Mouse (Mus musculus) T-helper 17 cell (primary cell): ENCODE results near the gene Sun3.

Source experiments
- in situ Hi-C, 2 experiments: fragments of 300-600 bp; cut with MboI, MseI; formaldehyde crosslinking; loops; 1 replicate in 1 of 2; 2 replicates in 1 of 2; pipeline ENCODE4 v1.15.1; 2025; ENCODE audit warnings: high pct_unique_total_duplicates in 2 of 2

Gene Sun3

GRCm38 (mm10) chr11:9048703-9049060, at the start of gene Sun3:
Sun3 (minus strand) TSS chr11:9048991.
- in situ Hi-C loops: loop anchor here in 1 of 2 experiments (5.0 kb wide), 1 partner anchor 69 kb away; the partner anchor contains the start of gene Upp1

DNA sequence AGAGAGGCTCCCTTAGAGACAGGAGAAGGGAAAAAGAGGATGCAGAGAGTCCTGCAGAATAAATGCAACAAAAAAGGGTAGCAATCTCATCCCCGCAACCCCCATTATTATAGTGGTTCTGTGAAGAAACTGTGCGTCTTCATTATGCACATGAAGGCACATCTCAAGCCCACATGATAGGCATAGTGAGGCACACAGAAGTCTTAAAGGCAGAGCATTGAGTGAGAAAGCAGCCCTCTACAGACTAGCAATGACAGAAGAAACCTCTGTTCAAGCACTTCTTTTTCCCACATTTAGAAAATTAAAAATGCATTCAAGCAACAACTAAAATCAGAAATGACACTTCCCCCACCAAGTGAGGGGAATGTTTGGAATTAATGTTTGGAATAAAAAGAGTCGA, 27.7 kb upstream of the Sun3 start:
- in situ Hi-C loops: no loop called here

GRCm38 (mm10) chr11:9060484-9060883, 11.7 kb upstream of the Sun3 start:
- in situ Hi-C loops: no loop called here

GRCm38 (mm10) chr11:9060029-9060428, 11.2 kb upstream of the Sun3 start:
- in situ Hi-C loops: no loop called here

- in situ Hi-C loops: no loop called here
Measured at GRCm38 (mm10) chr11:9057711-9058110, 8.9 kb upstream of the Sun3 start.

DNA sequence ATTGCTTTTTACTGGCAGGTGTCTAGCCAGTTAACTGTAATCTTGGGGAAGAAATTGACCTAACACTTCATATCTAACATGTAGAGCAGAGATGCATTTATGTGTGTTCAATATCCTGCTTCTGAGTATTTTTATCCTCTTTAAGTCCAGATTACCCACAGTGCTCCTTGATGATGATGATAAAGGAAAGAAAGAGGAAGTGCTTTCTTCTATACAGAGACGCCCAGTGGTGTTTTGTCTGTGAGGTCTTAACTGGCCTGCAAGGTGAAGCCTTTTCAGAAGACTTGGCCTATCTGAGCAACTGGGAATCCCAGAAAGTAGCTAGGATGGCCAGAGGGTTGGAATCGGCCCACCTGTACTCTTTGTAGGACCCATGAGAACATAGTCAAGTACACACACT, 8.1 kb upstream of the Sun3 start:
- in situ Hi-C loops: no loop called here

DNA sequence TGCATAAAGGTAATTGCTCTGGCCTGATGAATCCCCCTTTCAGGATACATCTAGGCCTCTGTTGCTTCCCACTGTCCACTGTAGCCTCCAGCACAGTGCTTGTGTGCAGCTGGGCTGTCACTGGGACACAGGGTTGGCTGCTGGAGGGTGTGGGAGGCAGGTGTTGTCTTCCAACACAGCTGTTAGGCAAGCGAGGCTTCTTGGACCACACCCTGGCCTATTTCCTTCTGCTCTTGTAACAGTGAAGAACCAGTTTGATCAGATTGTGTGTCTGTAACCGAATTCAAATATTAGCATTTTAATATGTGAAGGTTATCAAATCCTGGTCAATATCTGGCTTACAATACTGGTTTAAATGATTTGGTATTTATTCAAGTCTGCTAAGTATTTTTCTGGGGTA, 3.1 kb upstream of the Sun3 start:
- in situ Hi-C loops: no loop called here

GRCm38 (mm10) chr11:9050241-9050640, 1.4 kb upstream of the Sun3 start:
- in situ Hi-C loops: no loop called here

DNA sequence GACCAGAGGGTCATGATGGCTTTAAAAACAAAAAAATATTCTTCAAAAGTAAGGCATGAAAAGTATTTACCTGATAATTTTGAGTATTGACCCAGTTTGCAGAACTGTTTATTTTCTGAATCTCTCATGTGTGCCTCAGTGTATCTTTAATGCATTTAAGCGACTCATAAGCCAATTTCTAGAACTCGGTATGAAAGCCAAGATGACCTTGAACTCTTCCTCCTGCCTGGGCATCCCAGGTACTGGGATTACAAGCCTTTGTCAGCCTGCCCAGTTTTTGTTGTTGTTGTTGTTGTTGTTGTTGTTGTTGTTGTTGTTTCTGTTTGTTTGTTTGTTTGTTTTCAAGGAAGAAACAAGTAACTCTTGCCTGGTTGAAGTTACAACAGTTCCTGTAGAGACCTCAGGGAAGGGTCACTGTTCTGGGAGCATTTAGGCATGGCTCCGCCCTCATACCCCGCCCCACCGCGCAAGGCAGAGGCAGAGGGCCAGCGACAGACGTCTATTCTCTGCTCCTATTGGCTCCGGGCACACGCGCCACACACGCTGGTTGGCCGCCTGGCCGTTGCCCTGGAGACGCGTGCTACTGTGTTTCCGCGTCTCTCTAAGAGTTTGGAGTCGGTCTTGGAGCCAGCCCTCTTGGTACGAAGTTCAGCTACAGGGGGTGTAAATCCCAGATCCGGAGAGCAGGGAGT, 634 bp downstream of the Sun3 start, which contains the start of gene Gm11992:
TSS of gene Gm11992 (plus strand) at position 584 of the 692 bp plus-strand sequence.
- in situ Hi-C loops: loop anchor here in 1 of 2 experiments (5.0 kb wide), 1 partner anchor 69 kb away; the partner anchor contains the start of gene Upp1

- in situ Hi-C loops: loop anchor here in 1 of 2 experiments (5.0 kb wide), 1 partner anchor 70 kb away; the partner anchor contains the start of gene Upp1
Measured at GRCm38 (mm10) chr11:9047044-9047443, 1.7 kb downstream of the Sun3 start.

GRCm38 (mm10) chr11:9046546-9046945, 2.2 kb downstream of the Sun3 start:
- in situ Hi-C loops: loop anchor here in 1 of 2 experiments (5.0 kb wide), 1 partner anchor 71 kb away; the partner anchor contains the start of gene Upp1

GRCm38 (mm10) chr11:9031530-9031929, 17.3 kb downstream of the Sun3 start:
- in situ Hi-C loops: no loop called here

DNA sequence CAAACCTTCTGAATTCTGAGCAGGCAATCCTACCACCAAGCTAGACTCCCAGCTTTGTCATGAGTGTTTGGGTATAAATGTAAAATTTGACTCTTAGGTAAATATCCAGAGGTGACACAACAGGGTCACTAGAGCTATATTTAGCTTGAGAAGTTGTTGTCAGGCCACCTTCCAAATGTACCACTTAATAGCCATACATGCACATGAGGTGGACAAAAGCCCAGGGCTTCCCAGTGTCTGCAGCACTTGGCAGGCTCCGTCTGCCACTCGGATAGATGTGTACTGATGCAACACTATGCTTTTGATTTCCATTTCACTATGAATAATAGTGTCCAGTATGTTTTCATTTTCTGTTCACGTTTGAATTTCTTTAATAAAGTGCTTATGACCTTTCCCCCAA, 23.6 kb downstream of the Sun3 start:
- in situ Hi-C loops: no loop called here

DNA sequence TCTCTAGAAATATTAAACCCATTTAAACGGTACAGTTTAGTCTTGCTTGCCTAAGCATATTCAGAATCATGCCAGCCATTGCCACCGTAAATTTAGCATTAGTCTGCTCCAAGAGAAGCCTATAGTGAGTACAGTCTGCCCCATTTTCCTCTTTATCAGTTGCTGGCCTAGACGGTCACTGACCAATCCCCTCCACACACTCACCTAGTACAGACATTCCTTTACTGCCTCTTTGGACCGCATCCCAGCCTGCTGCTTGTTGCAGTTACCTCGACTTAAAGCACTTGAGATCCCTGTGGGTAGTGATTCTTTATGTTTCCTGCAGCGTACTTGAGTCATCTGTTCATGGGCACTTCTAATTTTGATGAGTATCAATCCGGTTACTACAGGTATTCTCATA, 24.0 kb downstream of the Sun3 start:
- in situ Hi-C loops: no loop called here

DNA sequence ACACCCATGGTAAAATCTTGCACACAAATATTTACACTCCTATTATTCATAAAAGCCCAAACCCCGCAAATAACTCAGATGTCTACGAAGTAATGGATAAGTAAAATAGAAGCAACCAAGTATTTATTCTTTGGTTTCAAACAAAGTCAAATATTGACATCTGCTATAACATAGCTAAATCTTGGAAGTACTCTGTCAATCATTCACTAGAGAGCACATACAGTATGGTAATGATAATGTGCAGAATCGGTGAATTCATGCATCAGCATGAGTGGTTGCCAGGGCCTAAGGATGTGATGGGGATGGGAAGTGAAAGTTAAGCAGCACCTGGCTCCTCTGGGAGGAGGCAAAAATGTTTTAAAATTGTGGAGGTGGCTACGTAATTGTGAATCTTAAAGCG, 28.6 kb downstream of the Sun3 start:
- in situ Hi-C loops: no loop called here

DNA sequence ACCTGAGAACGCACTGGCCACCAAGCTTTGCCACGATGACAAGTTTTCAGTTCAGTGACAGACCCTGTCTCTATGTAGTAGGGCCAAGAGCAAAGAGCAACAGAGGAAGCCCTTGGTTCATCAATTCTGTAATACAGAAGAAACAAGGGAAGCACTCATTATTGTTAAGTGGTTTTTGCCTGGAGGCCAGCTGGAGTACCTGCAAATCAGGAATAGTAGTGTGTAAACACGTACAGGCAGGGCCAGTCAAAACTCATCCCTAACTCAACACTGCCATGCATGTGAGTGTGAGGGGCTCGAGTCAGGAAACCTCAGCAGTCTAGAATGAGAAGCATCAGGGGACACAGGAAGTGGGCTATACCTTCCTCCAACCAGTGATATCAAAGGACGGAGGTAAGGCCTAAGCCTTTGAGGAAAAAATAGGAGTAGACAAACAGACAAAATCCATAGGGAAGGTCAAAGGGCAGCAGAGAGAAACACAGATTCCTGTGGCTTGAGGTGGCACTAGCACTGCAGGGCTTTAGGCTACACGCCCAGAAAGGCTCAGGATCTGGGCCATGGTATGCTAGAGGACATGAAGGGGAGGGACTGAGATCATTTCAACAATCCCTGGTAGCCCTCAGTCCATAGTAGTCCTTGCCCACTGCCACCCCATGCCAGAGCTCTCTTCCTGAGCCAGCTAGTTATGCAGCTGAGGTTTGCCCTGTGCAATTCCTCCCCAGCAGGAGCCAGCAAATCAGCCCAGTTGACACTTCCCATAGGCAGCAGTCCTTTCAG, 30.1 kb downstream of the Sun3 start:
- in situ Hi-C loops: no loop called here

DNA sequence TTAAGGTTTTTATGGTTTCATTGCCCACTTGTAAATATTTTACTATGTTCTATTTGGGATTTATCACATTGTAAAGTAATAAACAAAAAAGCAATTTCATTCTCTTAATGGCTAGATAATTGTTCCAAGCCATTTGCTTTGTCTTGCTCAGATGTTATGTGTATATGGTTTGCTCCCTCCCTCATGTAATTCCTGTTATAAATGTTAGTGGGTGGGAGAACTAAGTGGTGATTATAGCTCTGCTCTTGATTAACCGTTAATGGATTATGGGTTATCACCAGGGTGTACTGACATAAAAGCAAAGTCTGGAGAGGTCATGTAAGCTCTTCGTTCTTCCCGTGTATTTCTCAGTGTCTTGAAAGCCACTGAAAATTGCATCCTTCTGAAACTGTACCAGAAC, 34.1 kb downstream of the Sun3 start:
- in situ Hi-C loops: no loop called here

DNA sequence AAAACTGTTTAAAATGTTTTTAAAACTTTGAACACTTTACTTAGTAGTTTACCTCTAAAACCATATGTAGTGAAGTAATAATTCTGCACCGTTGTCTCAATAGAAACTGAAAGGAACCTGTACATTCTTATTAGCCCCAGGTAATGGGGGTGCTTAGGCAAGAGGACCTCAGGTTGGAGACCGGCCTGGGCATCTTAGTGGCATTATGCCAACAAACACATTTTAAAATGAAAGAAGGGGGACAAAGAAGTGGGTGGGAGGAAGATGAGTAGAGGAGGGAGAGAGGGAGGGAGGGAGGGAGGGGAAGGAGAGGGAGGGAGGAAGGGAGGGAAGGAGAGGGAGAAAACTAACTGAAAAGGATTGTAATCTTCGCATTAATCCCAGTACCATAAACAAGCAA, 37.4 kb downstream of the Sun3 start:
- in situ Hi-C loops: no loop called here

- in situ Hi-C loops: no loop called here
Measured at GRCm38 (mm10) chr11:9010853-9011339, 37.9 kb downstream of the Sun3 start, which contains the start of gene Hus1. Hus1 (minus strand) TSS chr11:9011191.

DNA sequence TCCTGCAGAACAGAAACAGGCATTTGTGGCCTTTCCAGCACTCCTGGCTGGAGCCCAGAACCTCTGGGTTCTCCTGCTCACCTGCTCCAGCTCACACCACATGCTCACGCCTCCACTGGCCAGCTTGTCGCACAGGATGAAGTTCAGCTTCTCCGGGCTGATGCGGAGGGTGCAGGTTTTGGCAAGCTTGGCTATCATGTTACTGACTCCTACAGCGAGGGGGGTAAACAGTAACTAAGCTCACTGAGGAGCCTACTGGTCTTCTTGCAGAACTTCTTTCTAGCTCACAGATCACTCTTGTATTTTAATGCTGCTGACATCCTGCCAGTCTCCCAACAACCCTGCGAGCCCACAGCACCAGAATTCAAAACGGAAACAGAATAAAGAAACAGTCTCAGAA, 38.4 kb downstream of the Sun3 start:
- in situ Hi-C loops: no loop called here

- in situ Hi-C loops: no loop called here
Measured at GRCm38 (mm10) chr11:9008761-9009160, 40.0 kb downstream of the Sun3 start.

DNA sequence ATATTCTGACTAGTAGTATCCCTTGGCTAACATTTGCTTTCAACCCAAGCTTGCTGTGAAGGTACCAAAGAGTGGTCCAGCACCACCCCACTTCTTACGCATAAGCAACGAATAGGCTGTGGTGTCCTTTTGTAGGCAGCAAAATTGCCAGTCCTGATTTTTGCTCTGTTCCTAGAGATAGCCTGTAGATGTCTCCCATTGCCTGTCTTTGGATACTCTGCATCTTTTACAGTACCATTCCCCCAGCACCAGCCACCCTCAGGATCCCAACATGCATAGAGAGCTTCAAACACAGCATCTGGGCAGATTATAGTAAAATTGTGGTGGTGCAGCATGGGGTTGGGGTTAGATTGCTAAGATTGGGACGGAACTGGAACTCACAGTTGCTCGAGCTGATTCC, 60.7 kb downstream of the Sun3 start:
- in situ Hi-C loops: loop anchor here (5.0 kb wide), 1 partner anchor 149 kb away; no protein-coding TSS in a partner anchor
